Mouse (Mus musculus): ENCODE data around the gene Ccdc71l.

Gene Ccdc71l

DNA sequence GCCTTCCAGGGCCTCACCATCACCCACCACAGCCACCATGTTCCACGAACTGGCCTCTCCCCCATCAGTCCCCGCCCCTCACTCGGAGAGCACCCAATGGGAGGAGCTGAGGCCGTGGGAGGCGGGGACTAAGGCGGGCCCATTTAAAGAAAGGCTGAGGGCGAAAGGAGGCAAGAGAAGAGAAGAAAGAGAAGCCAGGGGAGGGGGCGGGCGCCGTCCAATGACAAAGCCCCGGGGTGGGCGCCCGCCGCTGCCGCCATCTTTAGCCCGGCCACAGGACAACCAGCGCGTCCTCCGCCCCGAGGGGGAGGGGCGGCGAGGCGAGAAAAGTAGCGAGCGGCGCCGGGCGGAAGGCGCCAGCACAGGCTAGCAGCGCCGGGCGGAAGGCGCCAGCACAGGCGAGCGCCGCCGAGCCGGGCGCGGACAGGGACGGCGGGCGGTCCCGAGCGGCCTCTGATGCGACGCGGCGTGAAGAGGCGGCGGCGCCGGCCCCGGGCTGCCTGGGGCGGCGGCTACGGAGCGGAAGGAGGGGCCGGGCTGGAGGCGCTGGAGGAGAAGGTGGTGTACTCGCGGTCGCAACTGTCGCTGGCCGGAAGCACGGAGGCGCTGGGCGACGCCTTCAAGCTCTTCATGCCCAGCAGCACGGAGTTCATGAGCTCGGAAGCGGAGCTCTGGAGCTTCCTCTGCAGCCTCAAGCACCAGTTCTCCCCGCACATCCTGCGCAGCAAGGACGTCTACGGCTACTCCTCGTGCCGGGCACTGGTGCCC, at the start of gene Ccdc71l:
Ccdc71l (plus strand) TSS at position 177 of the 768 bp plus-strand sequence.
- peak; percentile 89 for DNase-seq (ENCODE audit: low spot score)

- no peak for DNase-seq (ENCODE audit: low spot score)
Observed at GRCm38 (mm10) chr12:32339078-32339477, 39.4 kb upstream of the Ccdc71l start.

DNA sequence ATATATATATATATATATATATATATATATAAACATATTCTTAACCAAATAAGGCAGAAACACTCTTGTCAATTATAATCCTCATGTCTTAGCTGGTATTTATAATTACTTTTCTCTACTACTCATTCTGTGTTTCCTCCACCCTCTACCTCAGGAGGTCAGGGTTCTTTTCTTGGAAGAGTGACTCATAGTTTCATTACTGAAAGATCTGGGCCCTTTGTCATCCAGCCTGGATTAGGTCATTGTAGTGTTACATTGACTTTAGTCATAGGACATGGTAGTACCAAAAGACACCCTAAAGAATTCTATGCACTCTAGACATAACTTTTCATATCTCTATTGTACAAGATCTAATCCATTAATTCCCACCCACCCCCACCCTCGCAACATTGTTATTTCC, 35.0 kb upstream of the Ccdc71l start:
- DNase-seq (ENCODE audit: low spot score), result no peak

DNA sequence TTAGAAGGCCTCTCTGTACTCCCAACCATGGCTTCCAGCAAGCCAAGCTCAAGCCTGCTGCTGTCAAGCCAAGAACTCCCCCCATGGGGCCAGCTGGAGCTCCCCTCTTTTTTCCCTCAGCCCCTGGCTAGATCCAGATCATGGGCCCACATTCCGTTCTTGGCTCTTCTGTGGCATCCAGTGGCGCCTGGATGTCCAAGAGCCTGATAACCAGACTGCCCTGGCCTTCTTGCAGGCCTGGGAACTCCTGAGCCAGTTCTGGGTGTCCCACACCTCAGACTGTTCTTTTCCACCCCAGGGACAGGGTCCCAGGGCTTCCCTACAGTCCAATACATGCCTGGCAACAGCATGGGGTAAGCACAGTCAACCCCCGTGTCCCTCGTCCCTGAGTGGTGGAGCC, 32.4 kb upstream of the Ccdc71l start:
- no peak for DNase-seq (ENCODE audit: low spot score)

DNA sequence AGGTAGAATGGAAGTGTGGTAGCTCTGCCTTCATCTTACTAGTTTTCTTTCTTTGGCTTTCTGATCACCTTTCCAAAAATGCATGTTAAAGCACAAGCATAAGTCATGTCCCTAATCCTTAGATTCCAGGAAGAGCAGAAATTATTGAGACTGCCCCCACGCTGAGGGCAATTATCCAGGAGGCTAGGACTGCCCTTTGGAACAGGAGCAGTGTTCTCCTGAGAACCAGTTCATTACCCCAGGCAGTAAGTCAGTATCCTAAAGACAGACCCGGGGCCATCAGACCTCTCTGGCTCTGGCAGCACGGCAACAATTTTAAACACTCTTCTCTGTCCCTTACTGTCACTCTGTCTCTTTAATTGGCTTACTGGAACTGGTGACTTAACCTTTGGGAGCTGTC, 30.0 kb upstream of the Ccdc71l start:
- no peak for DNase-seq (ENCODE audit: low spot score)

- DNase-seq (ENCODE audit: low spot score), result no peak
Observed at GRCm38 (mm10) chr12:32351874-32352273, 26.6 kb upstream of the Ccdc71l start.

- DNase-seq (ENCODE audit: low spot score), result peak; percentile 89
Observed at GRCm38 (mm10) chr12:32379296-32379725, 807 bp downstream of the Ccdc71l start.

DNA sequence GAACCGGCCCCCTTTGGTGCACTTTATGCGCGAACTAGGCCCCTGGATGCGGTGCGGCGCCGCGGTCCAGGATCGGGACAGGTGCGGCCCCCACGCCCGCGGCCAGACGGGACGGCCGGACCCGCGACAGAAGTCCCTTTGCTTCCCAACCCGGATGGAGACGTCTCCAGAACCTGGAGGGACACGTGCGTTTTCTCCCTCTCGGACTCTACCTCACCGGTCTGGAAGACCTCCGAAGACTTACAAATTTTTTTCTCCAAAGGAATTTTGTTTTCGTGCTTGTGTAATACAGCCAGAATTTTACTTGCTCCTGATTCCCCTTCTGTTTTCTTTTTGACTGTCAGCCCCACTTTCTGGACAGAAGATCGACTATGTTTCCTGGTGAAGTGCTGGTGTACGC, 1.2 kb downstream of the Ccdc71l start:
- no peak for DNase-seq (ENCODE audit: low spot score)

- no peak for DNase-seq (ENCODE audit: low spot score)
Observed at GRCm38 (mm10) chr12:32380457-32380856, 2.0 kb downstream of the Ccdc71l start.

GRCm38 (mm10) chr12:32381011-32381410, 2.5 kb downstream of the Ccdc71l start:
- no peak for DNase-seq (ENCODE audit: low spot score)

DNA sequence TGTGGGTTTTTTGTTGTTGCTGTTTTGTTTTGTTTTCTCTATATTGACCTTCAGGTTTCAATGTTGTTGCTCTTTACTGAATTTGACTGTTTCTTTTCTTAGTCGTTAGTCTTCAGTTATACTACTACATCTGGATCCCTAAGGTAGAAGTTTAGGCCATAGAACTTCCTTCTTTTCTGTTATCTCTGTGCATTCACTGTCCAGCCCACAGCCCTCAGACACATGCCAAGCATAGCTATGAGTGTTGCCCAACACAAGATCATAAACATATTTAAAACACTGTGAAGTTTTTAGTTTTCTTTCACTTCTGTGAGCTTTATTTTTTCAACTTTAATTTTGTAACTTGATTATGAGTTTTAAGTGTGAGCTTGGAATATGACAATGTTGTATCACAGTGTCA, 41.0 kb downstream of the Ccdc71l start:
- DNase-seq (ENCODE audit: low spot score), result no peak

- no peak for DNase-seq (ENCODE audit: low spot score)
Observed at GRCm38 (mm10) chr12:32427832-32428231, 49.3 kb downstream of the Ccdc71l start.

GRCm38 (mm10) chr12:32431004-32431403, 52.5 kb downstream of the Ccdc71l start:
- no peak for DNase-seq (ENCODE audit: low spot score)

Data from testis, postnatal 10 days (tissue).